Mouse (Mus musculus) cerebellum, postnatal 14 days (tissue): ENCODE results near the gene Rps6kb1.

Experiments used
- DNase-seq, 2 experiments: peaks; one replicate each; pipeline ENCODE4 v3.0.0; 2021; ENCODE audit warnings: mixed read lengths in 2 of 2

Gene Rps6kb1

GRCm38 (mm10) chr11:86464275-86464674 is 80.3 kb downstream of the Rps6kb1 start:
- DNase-seq = peak; percentile 80 to 89

- DNase-seq = no peak
Measured at GRCm38 (mm10) chr11:86462579-86462978, 82.0 kb downstream of the Rps6kb1 start.

GRCm38 (mm10) chr11:86458866-86459265 is 85.7 kb downstream of the Rps6kb1 start:
- no peak for DNase-seq

- no peak for DNase-seq
Measured at GRCm38 (mm10) chr11:86457545-86457944, 87.1 kb downstream of the Rps6kb1 start.

- DNase-seq = no peak
Measured at GRCm38 (mm10) chr11:86453991-86454390, 90.6 kb downstream of the Rps6kb1 start.
